Mouse (Mus musculus): Measurements from ENCODE around the gene Gm20388.

GRCm38 (mm10) chr8:122923431-122924090 is 3012.9 kb downstream of the Gm20388 start:
- TF ChIP-seq CTCF (IDR thresholded peaks at IDR 0.05; ENCODE audit: borderline replicate concordance, insufficient read depth, low read depth, low read length) (no peak), POLR2A (IDR thresholded peaks at IDR 0.05; ENCODE audit: borderline replicate concordance, insufficient read depth, low read length) (no peak)
